Mouse (Mus musculus) CH12.LX (cell line): ENCODE results near the gene Prox1. TPM values are rescaled to one million over a fixed set of nuclear protein-coding genes. Genes with fewer than 3 reads are reported as not detected.

Source experiments
- DNase-seq: peaks from one replicate; pipeline ENCODE4 v3.0.0-alpha.2; 2013; ENCODE audit errors: extremely low read depth
- H3K27ac ChIP-seq: 2 replicates; pipeline ENCODE4 v1.5.1; 2012; ENCODE audit warnings: low read depth, mild to moderate bottlenecking, control low read depth, moderate library complexity; ENCODE audit not compliant: insufficient read depth
- H3K27me3 ChIP-seq: replicated peaks from 2 replicates; pipeline ENCODE3; 2012; ENCODE audit warnings: inconsistent platforms
- H3K36me3 ChIP-seq, 2 experiments: replicated peaks in 1 of 2; 2 replicates each; pipeline versions ENCODE3 to v1.6.1; 2012; ENCODE audit warnings: inconsistent platforms in 1 of 2, low read length in 1 of 2, mild to moderate bottlenecking in 1 of 2, mixed read lengths in 1 of 2, moderate library complexity in 1 of 2; ENCODE audit not compliant: control insufficient read depth in 1 of 2, insufficient read depth in 1 of 2
- H3K4me1 ChIP-seq, 2 experiments: 2 replicates each; pipeline ENCODE4 v1.6.1; 2012; ENCODE audit warnings: inconsistent platforms in 1 of 2, moderate library complexity in 1 of 2; ENCODE audit not compliant: insufficient read depth in 2 of 2, control insufficient read depth in 1 of 2
- H3K4me2 ChIP-seq: 2 replicates; pipeline ENCODE4 v1.6.1; 2012; ENCODE audit warnings: low read depth, mild to moderate bottlenecking, control low read depth; ENCODE audit not compliant: poor library complexity, insufficient read depth, severe bottlenecking
- H3K4me3 ChIP-seq, 3 experiments: fragments of 150-350 bp in 1 of 3; sonication (generic) in 1 of 3; replicated peaks in 1 of 3; 2 replicates each; pipeline versions ENCODE3 to v1.5.1; 2011 to 2012; ENCODE audit warnings: low read depth in 2 of 3, low read length in 2 of 3, mild to moderate bottlenecking in 2 of 3, moderate library complexity in 2 of 3, control low read depth in 1 of 3, improper control_type of control experiment in 1 of 3, inconsistent platforms in 1 of 3, mixed read lengths in 1 of 3; ENCODE audit not compliant: poor library complexity in 1 of 3
- H3K79me2 ChIP-seq: replicated peaks from 2 replicates; pipeline ENCODE4 v1.6.1; 2012; ENCODE audit warnings: mild to moderate bottlenecking, moderate library complexity; ENCODE audit not compliant: control insufficient read depth, poor library complexity, insufficient read depth, severe bottlenecking; ENCODE audit errors: extremely low read depth
- H3K9ac ChIP-seq: 2 replicates; pipeline ENCODE4 v1.6.1; 2012; ENCODE audit warnings: low read depth, mild to moderate bottlenecking, control low read depth, moderate library complexity; ENCODE audit not compliant: insufficient read depth
- H3K9me3 ChIP-seq: replicated peaks from 2 replicates; pipeline ENCODE3; 2012; ENCODE audit warnings: low read length, inconsistent platforms, mixed read lengths
- CHD1 ChIP-seq: IDR thresholded peaks from 2 replicates; pipeline ENCODE4 v1.6.1; 2012; ENCODE audit warnings: low read depth, low read length, improper control_type of control experiment, inconsistent platforms
- CHD2 ChIP-seq: IDR thresholded peaks from 2 replicates; pipeline ENCODE4 v1.6.1; 2011; ENCODE audit warnings: low read length, improper control_type of control experiment
- E2F4 ChIP-seq: IDR thresholded peaks from 2 replicates; pipeline ENCODE4 v1.6.1; 2011; ENCODE audit warnings: low read depth, low read length, improper control_type of control experiment; ENCODE audit not compliant: insufficient replicate concordance
- ETS1 ChIP-seq: conservative IDR thresholded peaks from 2 replicates; pipeline ENCODE4 v1.6.1; 2012; ENCODE audit warnings: low read depth, mild to moderate bottlenecking, inconsistent platforms, low read length, improper control_type of control experiment, moderate library complexity
- IRF4 ChIP-seq: IDR thresholded peaks from 2 replicates; pipeline ENCODE4 v1.6.1; 2014; ENCODE audit warnings: low read depth, mild to moderate bottlenecking, inconsistent platforms, low read length, improper control_type of control experiment
- JUND ChIP-seq: conservative IDR thresholded peaks from 2 replicates; pipeline ENCODE4 v1.6.1; 2011; ENCODE audit warnings: low read depth, low read length, improper control_type of control experiment
- MAX ChIP-seq: IDR thresholded peaks from 2 replicates; pipeline ENCODE4 v1.6.1; 2011; ENCODE audit warnings: low read length, improper control_type of control experiment
- MAZ ChIP-seq: IDR thresholded peaks from 2 replicates; pipeline ENCODE4 v1.6.1; 2012; ENCODE audit warnings: low read depth, mild to moderate bottlenecking, inconsistent platforms, low read length, improper control_type of control experiment, moderate library complexity
- MEF2A ChIP-seq: IDR thresholded peaks from 2 replicates; pipeline ENCODE4 v1.6.1; 2014; ENCODE audit warnings: low read depth, mild to moderate bottlenecking, inconsistent platforms, low read length, improper control_type of control experiment, borderline replicate concordance
- NELFE ChIP-seq: IDR thresholded peaks from 2 replicates; pipeline ENCODE4 v1.6.1; 2011; ENCODE audit warnings: low read depth, low read length, improper control_type of control experiment
- POLR2AphosphoS2 ChIP-seq: IDR thresholded peaks from 2 replicates; pipeline ENCODE4 v1.6.1; 2011; ENCODE audit warnings: low read depth, low read length, improper control_type of control experiment
- RAD21 ChIP-seq: IDR thresholded peaks from 2 replicates; pipeline ENCODE4 v1.6.1; 2011; ENCODE audit warnings: low read depth, mild to moderate bottlenecking, low read length, improper control_type of control experiment, moderate library complexity
- RCOR1 ChIP-seq: conservative IDR thresholded peaks from 2 replicates; pipeline ENCODE4 v1.6.1; 2012; ENCODE audit warnings: low read depth, mild to moderate bottlenecking, inconsistent platforms, low read length, improper control_type of control experiment
- SMC3 ChIP-seq: IDR thresholded peaks from 2 replicates; pipeline ENCODE4 v1.6.1; 2011; ENCODE audit warnings: low read depth, low read length, improper control_type of control experiment
- TBP ChIP-seq: conservative IDR thresholded peaks from 2 replicates; pipeline ENCODE4 v1.6.1; 2011; ENCODE audit warnings: low read depth, low read length, improper control_type of control experiment
- TCF12 ChIP-seq: IDR thresholded peaks from 2 replicates; pipeline ENCODE4 v1.6.1; 2014; ENCODE audit warnings: low read depth, mild to moderate bottlenecking, inconsistent platforms, low read length, improper control_type of control experiment
- UBTF ChIP-seq: IDR thresholded peaks from 2 replicates; pipeline ENCODE4 v1.6.1; 2012; ENCODE audit warnings: low read depth, mild to moderate bottlenecking, inconsistent platforms, low read length, improper control_type of control experiment, moderate library complexity
- ZKSCAN1 ChIP-seq: IDR thresholded peaks from 2 replicates; pipeline ENCODE4 v1.6.1; 2012; ENCODE audit warnings: low read depth, inconsistent platforms, low read length, improper control_type of control experiment, borderline replicate concordance
- ZMIZ1 ChIP-seq: IDR thresholded peaks from 2 replicates; pipeline ENCODE4 v1.6.1; 2012; ENCODE audit warnings: low read depth, mild to moderate bottlenecking, inconsistent platforms, low read length, improper control_type of control experiment
- ZNF384 ChIP-seq: IDR thresholded peaks from 2 replicates; pipeline ENCODE4 v1.6.1; 2012; ENCODE audit warnings: low read depth, low read length, improper control_type of control experiment, inconsistent platforms
- dilution Hi-C: fragments of 300-500 bp; cut with MboI; formaldehyde crosslinking; loops from 2 replicates; pipeline ENCODE4 v1.14.3; 2020; ENCODE audit warnings: low sequenced_read_pairs; ENCODE audit not compliant: extremely low pct_unique_long_range_greater_than_20kb, extremely low pct_ligation_motif_present
- in situ Hi-C: fragments of 300-500 bp; cut with MboI; formaldehyde crosslinking; loops from 3 replicates; pipeline ENCODE4 v1.14.3; 2019; ENCODE audit warnings: low sequenced_read_pairs, low pct_ligation_motif_present, low pct_unique_long_range_greater_than_20kb, mixed read lengths
- polyA plus RNA-seq: library from polyadenylated mRNA; unstranded; fragments of >175 nt; gene quantifications from 2 replicates; pipeline ENCODE4 v1.2.1, GENCODE M21; 2012; ENCODE audit warnings: low read depth; ENCODE audit not compliant: insufficient read length
- total RNA-seq, 2 experiments: library from RNA; depleted of rRNA; stranded (reverse); fragments of 300-350 nt in 1 of 2; fragments of >200 nt in 1 of 2; gene quantifications; 2 replicates each; pipeline ENCODE4 v1.2.3; 2012 to 2014

Prox1 gene
- total and polyA plus RNA-seq, 3 experiments = 0.04 to 0.27 TPM; not detected in 1

DNA sequence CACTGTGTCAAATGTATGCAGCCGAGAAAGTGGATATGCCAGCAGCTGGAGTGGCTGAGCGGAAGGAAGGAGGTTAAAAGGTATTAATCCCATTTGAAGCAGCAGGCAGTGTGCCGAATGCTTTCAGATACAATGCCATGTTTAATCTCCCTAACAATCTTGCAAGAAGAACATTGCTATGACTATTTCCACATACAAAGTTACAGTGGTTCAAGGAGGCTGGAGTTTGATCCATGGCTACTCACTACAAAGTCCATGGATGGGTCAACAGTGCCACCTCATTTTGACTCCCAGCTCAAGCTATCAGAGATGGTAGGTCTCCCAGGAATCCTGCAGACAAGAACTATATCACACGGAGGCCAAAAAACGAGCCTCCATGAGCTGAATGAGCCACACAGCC is 64.5 kb downstream of the Prox1 start:
- Histone ChIP-seq H3K9ac (no peak overlapping the region), H3K79me2 (no peaks in the 10 kb centered on the region), H3K4me1 (no peaks in the 10 kb centered on the region), H3K4me2 (no peak overlapping the region), H3K9me3 (peaks cover 13% of the 10 kb centered on the region), H3K27ac (no peak overlapping the region), H3K36me3 (no peaks in the 10 kb centered on the region), H3K27me3 (peaks cover 12% of the 10 kb centered on the region), H3K4me3 (no peak overlapping the region)
- dilution Hi-C loops = no loop called here
- no peak for DNase-seq
- TF ChIP-seq SMC3 (no peak), ZMIZ1 (no peak), ETS1 (no peak), ZKSCAN1 (no peak), RCOR1 (no peak), TCF12 (no peak), UBTF (no peak), RAD21 (no peak), IRF4 (no peak), POLR2AphosphoS2 (no peak), E2F4 (no peak), NELFE (no peak), JUND (no peak), TBP (no peak), CHD2 (no peak), ZNF384 (no peak), CHD1 (no peak)
- in situ Hi-C loops = no loop called here

DNA sequence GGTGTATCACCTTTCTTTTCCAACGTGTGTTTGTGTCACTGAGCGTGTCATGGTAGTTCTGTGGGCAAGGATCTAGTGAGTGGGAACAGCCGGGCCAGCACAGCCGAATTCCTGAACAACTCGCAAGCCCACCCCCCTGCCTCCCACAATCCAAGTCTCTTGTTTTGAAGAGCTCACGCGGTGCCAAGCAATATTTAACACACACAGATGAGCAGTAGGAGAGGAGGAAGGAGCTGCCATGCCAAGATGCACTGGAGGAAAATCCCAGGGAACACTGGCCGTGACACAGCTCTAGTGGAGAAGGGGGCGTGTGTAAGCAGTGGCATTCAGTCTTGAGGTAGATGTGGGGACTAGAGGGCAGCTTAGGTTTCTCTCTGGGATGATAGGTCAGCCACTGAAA is 77.2 kb downstream of the Prox1 start:
- no peaks in the 10 kb centered on the region for H3K9me3 ChIP-seq
- no peak for DNase-seq
- peaks cover 36% of the 10 kb centered on the region for H3K27me3 ChIP-seq
- no peak for TF ChIP-seq NELFE
- no peak for TF ChIP-seq E2F4
- no peak for TF ChIP-seq MAZ
- no peak for TF ChIP-seq MEF2A
- no peak for TF ChIP-seq TCF12
- no peak for TF ChIP-seq UBTF
- no peak for TF ChIP-seq MAX
- in situ Hi-C loops = no loop called here
- H3K79me2 ChIP-seq = no peaks in the 10 kb centered on the region
- no peak overlapping the region for H3K4me3 ChIP-seq
- H3K9ac ChIP-seq = no peak overlapping the region
- no peak overlapping the region for H3K27ac ChIP-seq
- dilution Hi-C loops = no loop called here
- no peaks in the 10 kb centered on the region for H3K36me3 ChIP-seq
- no peak overlapping the region for H3K4me2 ChIP-seq
- H3K4me1 ChIP-seq = no peaks in the 10 kb centered on the region
